Mouse (Mus musculus) urinary bladder, postnatal 25 days (tissue): Measurements from ENCODE around the gene Efcab7.

Experiments
- DNase-seq: peaks from one replicate; pipeline ENCODE4 v3.0.0; 2022; ENCODE audit warnings: low spot score

The Efcab7 gene

DNA sequence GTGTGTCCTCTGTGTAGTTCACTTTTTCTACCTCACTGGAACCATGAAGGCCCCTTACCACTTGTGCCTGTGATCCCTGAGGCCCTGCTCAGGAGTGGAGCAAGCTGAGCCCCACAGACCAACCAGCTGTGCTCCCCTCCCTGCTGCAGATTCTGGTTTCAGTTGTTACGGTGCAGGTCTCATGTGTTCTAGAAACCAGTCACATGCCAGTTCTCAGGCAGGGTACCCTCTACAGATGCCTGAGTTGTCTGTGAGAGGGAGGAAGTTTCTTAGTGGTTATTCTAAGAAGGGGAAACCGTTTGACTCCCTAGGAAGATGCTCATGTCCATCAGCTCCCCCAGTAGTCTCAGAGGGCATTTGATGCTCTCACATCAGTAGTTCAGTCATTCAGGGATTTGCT, 115.6 kb downstream of the Efcab7 start:
- no peak for DNase-seq

DNA sequence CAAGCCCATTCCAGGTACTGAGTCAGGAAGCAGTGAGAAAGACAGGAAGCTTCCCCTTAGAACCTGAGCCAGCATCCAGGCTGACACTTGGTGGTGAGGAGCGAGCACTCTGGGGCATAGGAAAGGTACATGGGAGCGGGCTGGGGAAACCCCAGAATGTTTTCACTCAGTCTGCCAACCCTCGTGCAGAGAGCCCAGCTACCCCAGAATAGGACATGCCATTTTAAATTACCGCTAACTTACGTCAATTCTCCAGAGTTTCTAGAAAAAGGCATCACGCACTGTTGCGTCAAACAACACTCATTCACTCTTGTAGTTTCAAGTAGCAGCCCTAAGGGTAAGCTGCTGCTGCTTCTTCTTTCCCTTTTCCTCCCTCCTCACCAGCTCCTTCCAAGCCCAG, 116.0 kb downstream of the Efcab7 start:
- DNase-seq = no peak

DNA sequence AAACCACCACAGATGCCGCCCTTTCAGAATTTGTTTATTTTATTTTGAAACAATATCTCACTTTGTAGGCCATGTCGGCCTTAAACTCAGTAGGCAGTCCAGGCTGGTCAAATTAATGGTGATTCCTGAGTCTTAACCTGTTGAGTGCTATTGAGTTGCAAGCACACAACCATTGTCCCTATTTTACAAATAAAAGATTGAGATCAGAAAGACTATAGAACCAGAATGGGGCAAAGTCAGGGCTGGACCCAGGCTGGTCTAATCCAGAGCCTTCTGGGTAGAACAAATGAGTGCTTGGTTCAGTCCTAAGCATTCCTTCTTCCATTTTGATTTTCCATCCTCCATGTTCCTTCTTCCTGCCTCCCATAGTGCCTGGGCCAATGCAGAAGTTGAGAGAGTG, 117.5 kb downstream of the Efcab7 start:
- no peak for DNase-seq

DNA sequence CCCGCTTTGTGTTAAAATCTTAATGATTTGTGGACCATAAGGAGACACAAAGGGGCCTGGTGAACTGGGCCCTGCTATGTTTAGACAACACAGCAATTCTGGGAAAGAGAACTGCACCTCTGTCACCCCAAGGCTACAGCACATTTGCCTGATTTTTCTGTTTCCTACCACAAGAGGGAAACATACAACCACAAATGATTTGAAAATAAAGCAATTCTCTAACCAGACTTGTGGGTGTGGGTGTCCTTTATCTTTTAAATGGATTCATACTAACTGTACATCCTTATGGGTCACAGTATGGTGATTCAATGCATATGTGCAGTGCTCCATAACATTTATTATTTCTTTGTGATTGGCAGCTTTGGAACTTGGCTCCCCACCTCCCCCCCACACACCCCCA, 118.2 kb downstream of the Efcab7 start:
- no peak for DNase-seq

DNA sequence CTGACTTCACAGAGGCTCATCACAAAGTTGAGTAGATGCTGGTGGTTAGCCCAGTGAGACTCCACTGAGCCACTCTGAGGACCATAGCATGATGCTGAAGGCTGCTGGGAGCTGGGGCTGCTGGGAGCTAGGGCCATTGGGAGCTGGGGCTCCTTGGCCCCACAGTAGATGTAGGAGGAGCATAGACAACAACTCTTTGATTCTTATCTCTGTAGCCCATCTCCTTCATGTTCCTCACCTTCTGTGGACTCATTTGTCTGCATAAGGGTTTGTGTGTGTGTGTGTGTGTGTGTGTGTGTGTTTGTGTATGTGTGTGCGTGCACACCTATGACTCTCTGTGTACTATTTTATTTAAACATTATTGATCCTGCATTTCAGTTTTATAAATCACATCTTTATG, 118.9 kb downstream of the Efcab7 start:
- DNase-seq = no peak

DNA sequence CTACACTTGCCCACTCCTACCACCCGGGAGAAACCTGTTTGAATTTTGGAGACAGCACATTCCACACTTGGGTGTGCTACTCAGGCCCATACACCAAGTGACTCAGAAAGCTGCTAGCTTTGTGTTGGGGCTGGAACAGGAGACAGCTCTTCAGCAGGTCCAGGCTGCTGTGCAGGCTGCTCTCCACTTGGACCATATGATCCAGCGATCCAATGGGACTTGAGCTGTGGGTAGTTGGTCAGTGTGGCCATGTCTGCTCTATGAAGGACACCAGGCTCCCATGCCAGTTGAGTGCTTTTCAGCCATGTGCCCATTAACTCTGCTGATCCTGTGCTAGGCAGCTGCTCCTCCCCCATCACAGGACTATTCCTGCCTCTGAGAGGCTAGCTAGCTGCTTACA, 124.9 kb downstream of the Efcab7 start:
- DNase-seq = no peak

DNA sequence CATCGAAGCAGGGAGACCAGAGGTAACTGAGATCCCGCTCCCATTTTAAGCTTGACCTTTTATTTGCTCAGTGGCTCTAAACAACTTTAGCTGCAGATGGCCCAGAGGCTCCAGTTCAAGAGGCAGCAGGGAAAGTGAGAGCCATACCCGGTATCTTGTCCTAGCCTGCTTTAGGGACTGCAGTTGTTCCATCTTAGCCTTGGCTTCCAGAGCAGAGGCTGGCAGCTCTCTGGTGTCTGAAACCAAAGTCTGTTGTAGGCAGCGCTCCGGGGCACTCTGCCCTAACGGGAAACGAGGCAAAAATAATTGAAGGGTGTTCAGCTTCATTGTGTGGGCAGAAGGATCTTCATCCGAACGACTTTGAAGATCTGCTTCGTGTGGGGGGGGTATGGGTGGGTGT, 126.4 kb downstream of the Efcab7 start:
- no peak for DNase-seq

DNA sequence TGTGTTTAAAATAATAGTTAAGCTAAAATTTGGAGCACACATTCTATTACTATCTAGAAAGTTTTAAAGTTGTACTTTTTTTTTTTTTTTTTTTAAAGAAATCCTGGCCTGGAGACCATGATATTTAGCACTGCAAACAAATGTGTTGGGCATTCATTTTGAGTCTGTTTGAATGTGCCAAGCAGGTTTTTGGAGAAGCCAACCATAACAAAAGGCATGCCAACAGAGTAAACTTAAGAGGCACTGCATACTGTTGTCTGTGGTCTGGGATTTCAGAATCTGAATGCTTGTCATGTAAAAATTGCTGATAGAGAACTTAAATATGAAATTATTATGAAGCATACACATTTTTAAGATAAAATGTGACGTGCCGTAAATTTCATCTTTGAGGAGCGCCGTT, 128.2 kb downstream of the Efcab7 start:
- DNase-seq = no peak

DNA sequence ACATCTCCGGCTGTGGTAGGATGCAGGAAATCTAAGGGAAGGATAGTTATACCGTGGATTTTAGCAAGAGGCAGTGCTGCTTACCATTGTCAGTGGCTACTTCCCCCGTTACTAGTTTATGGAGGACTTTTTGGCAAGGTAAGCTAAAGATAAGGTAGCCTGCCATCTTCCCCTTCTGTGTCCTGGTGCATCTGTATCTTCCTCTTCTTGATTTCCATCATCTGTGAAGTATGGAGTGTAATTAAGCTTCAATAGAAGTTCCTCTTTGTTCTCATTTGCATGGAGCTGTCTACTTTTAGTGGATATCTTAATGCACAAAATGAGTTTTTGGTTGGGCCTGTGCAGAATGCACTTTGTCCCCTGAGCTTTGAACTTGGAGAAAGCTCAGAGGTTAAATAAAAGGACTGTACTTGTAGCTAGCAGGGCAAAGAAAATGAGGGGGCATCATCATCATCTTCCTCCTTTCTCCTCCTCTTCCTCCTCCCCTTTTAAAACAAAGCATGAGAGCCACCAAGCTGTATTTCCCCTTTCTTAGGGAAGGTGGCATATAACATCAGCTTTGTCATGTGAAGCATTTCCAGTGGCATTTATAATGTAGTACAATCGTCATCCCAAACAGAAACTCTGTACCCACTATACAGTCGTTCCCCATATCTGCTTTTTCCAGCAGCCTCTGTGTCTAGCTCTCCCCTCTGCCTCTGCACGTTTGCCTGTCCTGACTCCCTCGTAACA, 129.3 kb downstream of the Efcab7 start:
- no peak for DNase-seq

DNA sequence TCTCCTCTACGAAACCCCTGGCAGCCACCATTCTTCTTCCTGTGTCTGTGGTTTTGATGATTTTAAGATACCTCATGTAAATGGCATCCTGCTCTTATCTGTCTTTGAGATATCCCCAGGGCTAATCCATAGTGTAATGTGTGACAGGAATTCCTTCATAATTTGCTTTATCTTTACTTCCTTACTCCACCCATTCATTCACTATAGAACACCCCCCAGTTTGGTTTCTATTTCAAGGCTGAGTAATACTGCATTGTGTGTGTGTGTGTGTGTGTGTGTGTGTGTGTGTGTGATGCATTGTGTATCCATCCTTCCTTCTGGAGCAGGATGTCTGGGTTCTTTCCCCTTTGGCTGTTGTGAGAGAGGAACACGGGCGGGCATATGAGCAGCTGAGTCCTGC, 130.3 kb downstream of the Efcab7 start:
- DNase-seq = no peak
